Mouse (Mus musculus): Measurements from ENCODE around the gene Pnma5. TPM values are rescaled to one million over a fixed set of nuclear protein-coding genes. Genes with fewer than 3 reads are reported as not detected.
"Not testable (repeated sequence)": the region's sequence is repeated elsewhere in the genome, so short reads cannot be mapped to it uniquely, and the experiment has no call there.

Pnma5 gene
- 0.08 and 0.17 TPM in 2 replicates for polyA plus RNA-seq (2015; fragmentation: Nextera tagmentation; extraction: Ambion mirVana)

GRCm38 (mm10) chrX:73037003-73037402, at the start of gene Pnma5:
Gene Pnma5 (minus strand): TSS chrX:73037103.
- Histone ChIP-seq H3K9me3 (no peaks in the 10 kb centered on the region), H3K4me1 (replicated peaks) (no peaks in the 10 kb centered on the region), H3K4me3 (no peak within 1 kb of the TSS), H3K9ac (no peak within 1 kb of the TSS), H3K27me3 (no peaks in the 10 kb centered on the region), H3K4me2 (no peak within 1 kb of the TSS), H3K27ac (replicated peaks) (no peak within 1 kb of the TSS), H3K36me3 (no peaks in the 10 kb centered on the region)
- 83% methylated on average over 1 of the region's 1 CpGs for WGBS
- no peak for ATAC-seq (ENCODE audit: low FRiP score, low read depth)

GRCm38 (mm10) chrX:73082267-73083055, 45.6 kb upstream of the Pnma5 start, which contains the start of gene Xlr4a:
Gene Xlr4a (minus strand): TSS chrX:73082478.
- not testable (repeated sequence) for H3K4me1 ChIP-seq (replicated peaks); H3K4me2 ChIP-seq; H3K36me3 ChIP-seq; ATAC-seq (ENCODE audit: low FRiP score, low read depth); H3K27ac ChIP-seq (replicated peaks); H3K4me3 ChIP-seq; H3K27me3 ChIP-seq; H3K9me3 ChIP-seq; H3K9ac ChIP-seq
- 82% methylated on average over 19 of the region's 19 CpGs for WGBS

- WGBS: no CpG with 5 or more reads among the region's 5 CpGs
- not testable (repeated sequence) for ATAC-seq (ENCODE audit: low FRiP score, low read depth)
Observed at GRCm38 (mm10) chrX:73066765-73067312, 29.9 kb upstream of the Pnma5 start.

GRCm38 (mm10) chrX:73064415-73064793, 27.5 kb upstream of the Pnma5 start, which contains the start of gene Pnma3:
Gene Pnma3 (plus strand): TSS chrX:73064787.
- WGBS: 27% methylated on average over 7 of the region's 7 CpGs
- Histone ChIP-seq H3K4me1 (replicated peaks) (no peaks in the 10 kb centered on the region), H3K4me3 (peak within 1 kb of the TSS; percentile 44), H3K27me3 (no peaks in the 10 kb centered on the region), H3K27ac (replicated peaks) (peak within 1 kb of the TSS; percentile 48; the same call in 1 of the 2 replicates), H3K4me2 (peak within 1 kb of the TSS; percentile 69), H3K36me3 (no peaks in the 10 kb centered on the region), H3K9ac (peak within 1 kb of the TSS; percentile 57), H3K9me3 (no peaks in the 10 kb centered on the region)
- peak; percentile 78 for ATAC-seq (ENCODE audit: low FRiP score, low read depth)

More at GRCm38 (mm10) chrX:73066765-73067312, 29.9 kb upstream of the Pnma5 start:
- not testable (repeated sequence) for H3K9ac ChIP-seq; H3K27ac ChIP-seq (replicated peaks); H3K4me3 ChIP-seq; H3K9me3 ChIP-seq; H3K36me3 ChIP-seq; H3K4me1 ChIP-seq (replicated peaks); H3K27me3 ChIP-seq; H3K4me2 ChIP-seq

GRCm38 (mm10) chrX:73063512-73064414, 26.9 kb upstream of the Pnma5 start:
- H3K4me2 ChIP-seq: peak overlapping the region; percentile 69
- peak overlapping the region; percentile 57 for H3K9ac ChIP-seq
- no peaks in the 10 kb centered on the region for H3K4me1 ChIP-seq (replicated peaks)
- H3K27me3 ChIP-seq: no peaks in the 10 kb centered on the region
- H3K9me3 ChIP-seq: no peaks in the 10 kb centered on the region
- 28% methylated on average over 24 of the region's 24 CpGs for WGBS
- ATAC-seq (ENCODE audit: low FRiP score, low read depth): peak; percentile 93
- no peaks in the 10 kb centered on the region for H3K36me3 ChIP-seq
- H3K27ac ChIP-seq (replicated peaks): peak overlapping the region; percentile 48; the same call in 1 of the 2 replicates
- peak overlapping the region; percentile 44 for H3K4me3 ChIP-seq

- Histone ChIP-seq H3K36me3 (no peaks in the 10 kb centered on the region), H3K4me3 (no peak overlapping the region), H3K27ac (replicated peaks) (no peak overlapping the region), H3K9me3 (no peaks in the 10 kb centered on the region), H3K9ac (no peak overlapping the region), H3K4me2 (no peak overlapping the region), H3K27me3 (no peaks in the 10 kb centered on the region), H3K4me1 (replicated peaks) (no peaks in the 10 kb centered on the region)
- no peak for ATAC-seq (ENCODE audit: low FRiP score, low read depth)
- WGBS: 59% methylated on average over 5 of the region's 5 CpGs
Observed at GRCm38 (mm10) chrX:73062323-73062722, 25.4 kb upstream of the Pnma5 start.

- H3K27me3 ChIP-seq: no peaks in the 10 kb centered on the region
- H3K4me1 ChIP-seq (replicated peaks): no peaks in the 10 kb centered on the region
- H3K4me2 ChIP-seq: no peak overlapping the region
- H3K9ac ChIP-seq: no peak overlapping the region
- no peak overlapping the region for H3K27ac ChIP-seq (replicated peaks)
- ATAC-seq (ENCODE audit: low FRiP score, low read depth): no peak
- no peaks in the 10 kb centered on the region for H3K36me3 ChIP-seq
- no peaks in the 10 kb centered on the region for H3K9me3 ChIP-seq
- H3K4me3 ChIP-seq: no peak overlapping the region
- 76% methylated on average over 1 of the region's 1 CpGs for WGBS
Observed at GRCm38 (mm10) chrX:73061528-73061927, 24.6 kb upstream of the Pnma5 start.

GRCm38 (mm10) chrX:73053860-73054563, 17.1 kb upstream of the Pnma5 start:
- Histone ChIP-seq H3K27ac (replicated peaks) (peak overlapping the region; percentile 62; the same call in 1 of the 2 replicates), H3K4me2 (peak overlapping the region; percentile 32), H3K4me1 (replicated peaks) (no peaks in the 10 kb centered on the region), H3K4me3 (0 out of 2 replicates have a peak overlapping the region, but pooled peaks have one; percentile 5), H3K9me3 (no peaks in the 10 kb centered on the region), H3K36me3 (no peaks in the 10 kb centered on the region), H3K27me3 (no peaks in the 10 kb centered on the region), H3K9ac (no peak overlapping the region)
- ATAC-seq (ENCODE audit: low FRiP score, low read depth): peak; percentile 98
- 20% methylated on average over 14 of the region's 14 CpGs for whole genome bisulfite sequencing

- ATAC-seq (ENCODE audit: low FRiP score, low read depth): no peak
- no peaks in the 10 kb centered on the region for H3K27me3 ChIP-seq
- WGBS: 87% methylated on average over 12 of the region's 12 CpGs
- no peak overlapping the region for H3K9ac ChIP-seq
- H3K27ac ChIP-seq (replicated peaks): no peak overlapping the region
- no peaks in the 10 kb centered on the region for H3K9me3 ChIP-seq
- no peak overlapping the region for H3K4me2 ChIP-seq
- no peaks in the 10 kb centered on the region for H3K36me3 ChIP-seq
- H3K4me3 ChIP-seq: no peak overlapping the region
- no peaks in the 10 kb centered on the region for H3K4me1 ChIP-seq (replicated peaks)
Observed at GRCm38 (mm10) chrX:73039666-73040065, 2.8 kb upstream of the Pnma5 start.

- H3K9ac ChIP-seq: no peak overlapping the region
- no peak overlapping the region for H3K27ac ChIP-seq (replicated peaks)
- no peaks in the 10 kb centered on the region for H3K9me3 ChIP-seq
- H3K27me3 ChIP-seq: no peaks in the 10 kb centered on the region
- WGBS: 87% methylated on average over 8 of the region's 8 CpGs
- no peak overlapping the region for H3K4me2 ChIP-seq
- no peak overlapping the region for H3K4me3 ChIP-seq
- no peak for ATAC-seq (ENCODE audit: low FRiP score, low read depth)
- H3K36me3 ChIP-seq: no peaks in the 10 kb centered on the region
- no peaks in the 10 kb centered on the region for H3K4me1 ChIP-seq (replicated peaks)
Observed at GRCm38 (mm10) chrX:73038831-73039230, 1.9 kb upstream of the Pnma5 start.

- WGBS: 60% methylated on average over 4 of the region's 4 CpGs
- H3K36me3 ChIP-seq: no peaks in the 10 kb centered on the region
- no peak for ATAC-seq (ENCODE audit: low FRiP score, low read depth)
- no peak overlapping the region for H3K9ac ChIP-seq
- no peaks in the 10 kb centered on the region for H3K27me3 ChIP-seq
- no peaks in the 10 kb centered on the region for H3K9me3 ChIP-seq
- no peaks in the 10 kb centered on the region for H3K4me1 ChIP-seq (replicated peaks)
- no peak overlapping the region for H3K27ac ChIP-seq (replicated peaks)
- H3K4me2 ChIP-seq: no peak overlapping the region
- no peak overlapping the region for H3K4me3 ChIP-seq
Observed at GRCm38 (mm10) chrX:73012846-73013245, 24.1 kb downstream of the Pnma5 start.
